In genomic region chr7:30308076-30309005, GRCm38 (mm10) we compare ENCODE assay signal across 8 mouse cellular contexts. TPM values are rescaled to one million over a fixed set of nuclear protein-coding genes. Genes with fewer than 3 reads are reported as not detected.
DNase-seq lines count a peak whose midpoint lies in the region; ATAC-seq and TF ChIP-seq lines count a peak whose summit lies in the region.

Gene Alkbh6 (plus strand): TSS chr7:30308717.

- peak; percentile 97 for TF ChIP-seq POLR2A in kidney, adult 2 months (IDR thresholded peaks at IDR 0.05; ENCODE audit: low read depth, low read length)
- TF ChIP-seq POLR2A in spleen, adult 2 months (IDR thresholded peaks at IDR 0.05; ENCODE audit: low read depth, low read length): peak; percentile 66

- DNase-seq in 3134 (ENCODE audit: extremely low read depth, insufficient read length, low spot score): peak; percentile 86
- peak; percentile 95 for DNase-seq in adrenal gland, postnatal 36 days
- peak; percentile 93 to 98 for DNase-seq in heart, adult 18-20 months
- DNase-seq in kidney, adult 2 months: peak; percentile 98
- peak; percentile 91 for DNase-seq in spleen, adult 2 months (ENCODE audit: low read depth in 1 of 2, low spot score in 2 of 2)

- H3K27me3 ChIP-seq in embryonic facial prominence, embryonic 13.5 days: no peaks in the 10 kb centered on the region
- H3K27me3 ChIP-seq in kidney, adult 2 months (replicated peaks; ENCODE audit: control insufficient read depth, insufficient read depth, low read length): no peaks in the 10 kb centered on the region
- no peaks in the 10 kb centered on the region for H3K27me3 ChIP-seq in limb, embryonic 12.5 days
- H3K27me3 ChIP-seq in midbrain, embryonic 15.5 days (replicated peaks): no peaks in the 10 kb centered on the region
- no peaks in the 10 kb centered on the region for H3K27me3 ChIP-seq in spleen, adult 2 months (ENCODE audit: control insufficient read depth, insufficient read depth, low read length)

- peak within 1 kb of the TSS; percentile 65 for H3K4me3 ChIP-seq in embryonic facial prominence, embryonic 13.5 days
- peak within 1 kb of the TSS; percentile 59 for H3K4me3 ChIP-seq in kidney, adult 2 months (ENCODE audit: insufficient read depth, low read depth, low read length)
- H3K4me3 ChIP-seq in limb, embryonic 12.5 days (replicated peaks): peak within 1 kb of the TSS; percentile 69
- H3K4me3 ChIP-seq in midbrain, embryonic 15.5 days: peak within 1 kb of the TSS; percentile 63
- H3K4me3 ChIP-seq in spleen, adult 2 months (ENCODE audit: extremely low read depth, insufficient read depth, insufficient read length): peak within 1 kb of the TSS; percentile 70

- H3K4me2 ChIP-seq in embryonic facial prominence, embryonic 13.5 days: peak within 1 kb of the TSS; percentile 90
- H3K4me2 ChIP-seq in limb, embryonic 12.5 days: peak within 1 kb of the TSS; percentile 91
- H3K4me2 ChIP-seq in midbrain, embryonic 15.5 days: peak within 1 kb of the TSS; percentile 78

- peaks cover 55% of the 10 kb centered on the region for H3K36me3 ChIP-seq in embryonic facial prominence, embryonic 13.5 days
- H3K36me3 ChIP-seq in kidney, adult 2 months (ENCODE audit: control insufficient read depth, insufficient read depth, low read length): no peaks in the 10 kb centered on the region
- H3K36me3 ChIP-seq in limb, embryonic 12.5 days: peaks cover 61% of the 10 kb centered on the region
- peaks cover 25% of the 10 kb centered on the region for H3K36me3 ChIP-seq in midbrain, embryonic 15.5 days (replicated peaks)
- H3K36me3 ChIP-seq in spleen, adult 2 months (ENCODE audit: control insufficient read depth, insufficient read depth, low read length): peaks cover 2% of the 10 kb centered on the region

- peak; percentile 99 for ATAC-seq in embryonic facial prominence, embryonic 13.5 days (ENCODE audit: insufficient number of reproducible peaks, insufficient read depth, low FRiP score, low TSS enrichment, low read depth)
- ATAC-seq in limb, embryonic 12.5 days (ENCODE audit: insufficient number of reproducible peaks, insufficient read depth, low FRiP score, low TSS enrichment, low read depth): peak; percentile 99
- ATAC-seq in midbrain, embryonic 15.5 days (replicated peaks): peak; percentile 99

- H3K9me3 ChIP-seq in embryonic facial prominence, embryonic 13.5 days: no peaks in the 10 kb centered on the region
- H3K9me3 ChIP-seq in limb, embryonic 12.5 days: no peaks in the 10 kb centered on the region
- no peaks in the 10 kb centered on the region for H3K9me3 ChIP-seq in midbrain, embryonic 15.5 days

- no peak for TF ChIP-seq CTCF in kidney, adult 2 months (conservative IDR thresholded peaks at IDR 0.05; ENCODE audit: insufficient read depth, insufficient read length, low read depth, low read length)
- TF ChIP-seq CTCF in spleen, adult 2 months (IDR thresholded peaks at IDR 0.05; ENCODE audit: extremely low read depth, insufficient read depth, insufficient read length, insufficient replicate concordance): no peak

- peaks cover 21% of the 10 kb centered on the region for H3K4me1 ChIP-seq in embryonic facial prominence, embryonic 13.5 days
- H3K4me1 ChIP-seq in kidney, adult 2 months (ENCODE audit: control insufficient read depth, insufficient read depth, low read length): no peaks in the 10 kb centered on the region; the same call in 1 of the 2 replicates
- peaks cover 18% of the 10 kb centered on the region for H3K4me1 ChIP-seq in limb, embryonic 12.5 days (replicated peaks)
- peaks cover 23% of the 10 kb centered on the region for H3K4me1 ChIP-seq in midbrain, embryonic 15.5 days
- peaks cover 3% of the 10 kb centered on the region; the same call in 1 of the 2 replicates for H3K4me1 ChIP-seq in spleen, adult 2 months (ENCODE audit: control insufficient read depth, insufficient read depth, insufficient read length)

- H3K9ac ChIP-seq in embryonic facial prominence, embryonic 13.5 days: peak within 1 kb of the TSS; percentile 80
- H3K9ac ChIP-seq in limb, embryonic 12.5 days (replicated peaks): peak within 1 kb of the TSS; percentile 74
- peak within 1 kb of the TSS; percentile 64 for H3K9ac ChIP-seq in midbrain, embryonic 15.5 days

- WGBS in embryonic facial prominence, embryonic 13.5 days: 5% methylated on average over 27 of the region's 27 CpGs
- 4% methylated on average over 27 of the region's 27 CpGs for WGBS in kidney, adult 2 months
- WGBS in limb, embryonic 12.5 days: 4% methylated on average over 27 of the region's 27 CpGs
- 5% methylated on average over 27 of the region's 27 CpGs for WGBS in midbrain, embryonic 15.5 days
- 7% methylated on average over 27 of the region's 27 CpGs for WGBS in spleen, adult 2 months

- H3K27ac ChIP-seq in embryonic facial prominence, embryonic 13.5 days: peak within 1 kb of the TSS; percentile 78
- H3K27ac ChIP-seq in kidney, adult 2 months (ENCODE audit: insufficient read depth, low read depth, low read length): peak within 1 kb of the TSS; percentile 91
- H3K27ac ChIP-seq in limb, embryonic 12.5 days: peak within 1 kb of the TSS; percentile 72
- H3K27ac ChIP-seq in midbrain, embryonic 15.5 days: peak within 1 kb of the TSS; percentile 59
- H3K27ac ChIP-seq in spleen, adult 2 months (ENCODE audit: insufficient read depth, low read length): peak within 1 kb of the TSS; percentile 49

RNA-seq across cellular contexts. Expression of gene Alkbh6, which starts in this region (rescaled TPM):
- 10 to 100 TPM; 56.9 to 81.3 TPM for total RNA-seq in adrenal gland, postnatal 36 days (2021)
- polyA plus RNA-seq in embryonic facial prominence, embryonic 13.5 days (2015; fragmentation: Nextera tagmentation; extraction: Ambion mirVana): 91.8 and 104 TPM in 2 replicates
- total RNA-seq in heart, adult 18-20 months (2021): 10 to 100 TPM; 26.2 to 27.8 TPM
- polyA plus RNA-seq in kidney, adult 2 months (2012; rRNA removed): 99.0 and 122 TPM in 2 replicates
- 101 TPM in 2 replicates for polyA plus RNA-seq in limb, embryonic 12.5 days (2016; fragmentation: Nextera tagmentation; extraction: Ambion mirVana)
- polyA plus RNA-seq in midbrain, embryonic 15.5 days (2015; fragmentation: Nextera tagmentation; extraction: Ambion mirVana): 134 and 135 TPM in 2 replicates
- 86.3 and 144 TPM in 2 replicates for polyA plus RNA-seq in spleen, adult 2 months (2012; rRNA removed)

Comparison
In these comparisons a context has a peak if more than half of its experiments do, and no peak if none do; other contexts are left out.
1. Peak in every context shown above with its lines: DNase-seq, ATAC-seq, H3K4me3 ChIP-seq and H3K27ac ChIP-seq.